Comparison of ENCODE assay signal across 13 mouse cellular contexts in the genomic region with DNA sequence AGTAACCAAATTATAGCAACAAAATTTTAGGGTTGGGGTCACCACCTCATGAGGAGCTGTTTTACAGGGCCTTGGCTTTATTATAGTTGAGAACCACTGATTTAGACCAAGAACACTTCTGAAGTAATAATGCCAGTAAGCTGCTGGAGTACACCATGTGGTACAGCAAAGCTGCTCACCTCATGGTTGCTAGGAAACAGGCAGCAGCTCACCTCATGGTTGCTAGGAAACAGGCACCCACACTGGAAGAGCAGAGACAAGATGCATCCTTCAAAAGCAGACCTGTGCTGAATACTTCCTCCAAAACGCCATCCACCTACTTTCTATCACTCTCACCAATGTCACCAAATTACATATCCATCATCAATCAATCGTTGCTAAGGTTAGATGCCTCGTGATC.
DNase-seq lines count a peak whose midpoint lies in the region; ATAC-seq and TF ChIP-seq lines count a peak whose summit lies in the region.
"Had no signal": no experiment of that assay in that cellular context is flagged by ENCODE, and none has a peak within 500 bp of the region (broad histone marks: within the 10 kb centered on the region; RNA-seq: fewer than 3 reads in every experiment).

No protein-coding gene starts in this region.

- no peak for DNase-seq in hindbrain, embryonic 10.5 days (ENCODE audit: low spot score)
- DNase-seq in layer of hippocampus, adult 9-10 months (ENCODE audit: low spot score): peak; percentile 33
- DNase-seq in right cerebral cortex, adult 2 months (ENCODE audit: low spot score in 2 of 2): peak; percentile 50 to 64
- no peak for DNase-seq in adrenal gland, postnatal 10 days
- DNase-seq: adrenal gland, postnatal 36 days; cerebellum, postnatal 36 days; heart, adult 2 months had no signal

- H3K27ac ChIP-seq in hindbrain, embryonic 16.5 days (ENCODE audit: low read depth, low read length): no peak overlapping the region
- H3K27ac ChIP-seq in hindbrain, embryonic 10.5 days: no peak overlapping the region
- H3K27ac ChIP-seq in cortical plate, adult 2 months (ENCODE audit: insufficient read depth, low read length): peak overlapping the region; percentile 66; the same call in 1 of the 2 replicates
- H3K27ac ChIP-seq: heart, adult 2 months; limb, embryonic 12.5 days; lung, embryonic 15.5 days had no signal

- H3K27me3 ChIP-seq in hindbrain, embryonic 16.5 days (replicated peaks; ENCODE audit: control insufficient read depth, insufficient read depth, low read length): no peaks in the 10 kb centered on the region
- no peaks in the 10 kb centered on the region for H3K27me3 ChIP-seq in hindbrain, embryonic 10.5 days (ENCODE audit: insufficient read depth, poor library complexity, severe bottlenecking)
- H3K27me3 ChIP-seq: CH12.LX; limb, embryonic 12.5 days; lung, embryonic 15.5 days had no signal

- WGBS in hindbrain, embryonic 16.5 days: 80% methylated on average over 3 of the region's 3 CpGs
- WGBS in hindbrain, embryonic 10.5 days: 79% methylated on average over 3 of the region's 3 CpGs

- no peaks in the 10 kb centered on the region for H3K36me3 ChIP-seq in hindbrain, embryonic 16.5 days (ENCODE audit: control insufficient read depth, insufficient read depth, low read length)
- H3K36me3 ChIP-seq in hindbrain, embryonic 10.5 days: no peaks in the 10 kb centered on the region
- H3K36me3 ChIP-seq: limb, embryonic 12.5 days; lung, embryonic 15.5 days had no signal

- H3K4me1 ChIP-seq in hindbrain, embryonic 16.5 days (ENCODE audit: control insufficient read depth, insufficient read depth, low read depth, low read length): peaks cover 3% of the 10 kb centered on the region; the same call in 1 of the 2 replicates
- H3K4me1 ChIP-seq in hindbrain, embryonic 10.5 days (replicated peaks): no peaks in the 10 kb centered on the region
- no peaks in the 10 kb centered on the region for H3K4me1 ChIP-seq in cortical plate, adult 2 months (ENCODE audit: control insufficient read depth, insufficient read depth, low read length)
- H3K4me1 ChIP-seq: limb, embryonic 12.5 days; lung, embryonic 15.5 days had no signal

- H3K4me2 ChIP-seq in hindbrain, embryonic 16.5 days (ENCODE audit: low read length): no peak overlapping the region
- H3K4me2 ChIP-seq: limb, embryonic 12.5 days; lung, embryonic 15.5 days had no signal

- no peak overlapping the region for H3K9ac ChIP-seq in hindbrain, embryonic 16.5 days (ENCODE audit: low read depth, low read length)
- H3K9ac ChIP-seq: limb, embryonic 12.5 days; lung, embryonic 15.5 days had no signal

- no peak overlapping the region for H3K4me3 ChIP-seq in hindbrain, embryonic 16.5 days (ENCODE audit: low read length)
- H3K4me3 ChIP-seq in hindbrain, embryonic 10.5 days: no peak overlapping the region
- no peak overlapping the region for H3K4me3 ChIP-seq in cortical plate, adult 2 months (ENCODE audit: insufficient read depth, low read length)
- H3K4me3 ChIP-seq: heart, adult 2 months; limb, embryonic 12.5 days; lung, embryonic 15.5 days had no signal

- ATAC-seq in hindbrain, embryonic 16.5 days: peak; percentile 65; the same call in 1 of the 2 replicates
- no peak for ATAC-seq in megakaryocyte progenitor cell, adult 5-6 weeks (replicated peaks; ENCODE audit: poor library complexity)

- no peaks in the 10 kb centered on the region for H3K9me3 ChIP-seq in hindbrain, embryonic 16.5 days (ENCODE audit: control insufficient read depth, low read length)
- no peaks in the 10 kb centered on the region for H3K9me3 ChIP-seq in hindbrain, embryonic 10.5 days
- H3K9me3 ChIP-seq: limb, embryonic 12.5 days; lung, embryonic 15.5 days had no signal

- peak; percentile 53; the same call in 1 of the 2 replicates for TF ChIP-seq POLR2A in cortical plate, adult 2 months (IDR thresholded peaks at IDR 0.05; ENCODE audit: extremely low read depth, insufficient read depth, low read length)

- no peak for TF ChIP-seq CTCF in cortical plate, adult 2 months (IDR thresholded peaks at IDR 0.05; ENCODE audit: extremely low read depth, insufficient read depth, low read length)

Comparison
In these comparisons a context has a peak if more than half of its experiments do, and no peak if none do; other contexts are left out.
1. DNase-seq: peak in layer of hippocampus, adult 9-10 months (single experiment) and right cerebral cortex, adult 2 months (2 of 2); none in hindbrain, embryonic 10.5 days (single experiment) and adrenal gland, postnatal 10 days (single experiment).